Mouse (Mus musculus) forebrain, embryonic 13.5 days (tissue): Measurements from ENCODE around the gene Myl12a. TPM values are rescaled to one million over a fixed set of nuclear protein-coding genes. Genes with fewer than 3 reads are reported as not detected.

ENCODE experiments used
- ATAC-seq: fragments of 200-750 bp; cut with Nextera tagmentation; 2 replicates; pipeline ENCODE4 v1.8.0; 2017
- H3K27ac ChIP-seq: fragments of 300-500 bp; sonication (generic); 2 replicates; pipeline ENCODE4 v1.5.1; 2015; ENCODE audit warnings: inconsistent platforms, mild to moderate bottlenecking, moderate library complexity
- H3K27me3 ChIP-seq: fragments of 300-500 bp; sonication (generic); 2 replicates; pipeline ENCODE4 v1.6.1; 2015; ENCODE audit warnings: mild to moderate bottlenecking, inconsistent platforms
- H3K36me3 ChIP-seq: fragments of 300-500 bp; sonication (generic); 2 replicates; pipeline ENCODE4 v1.6.1; 2015; ENCODE audit warnings: mild to moderate bottlenecking, inconsistent platforms; ENCODE audit not compliant: poor library complexity, severe bottlenecking
- H3K4me1 ChIP-seq: fragments of 300-500 bp; sonication (generic); 2 replicates; pipeline ENCODE4 v1.6.1; 2015; ENCODE audit warnings: inconsistent platforms
- H3K4me2 ChIP-seq: fragments of 300-500 bp; sonication (generic); 2 replicates; pipeline ENCODE4 v1.6.1; 2015; ENCODE audit warnings: inconsistent platforms, mild to moderate bottlenecking, moderate library complexity
- H3K4me3 ChIP-seq: fragments of 300-500 bp; sonication (generic); 2 replicates; pipeline ENCODE4 v1.5.1; 2015; ENCODE audit warnings: mild to moderate bottlenecking, inconsistent platforms
- H3K9ac ChIP-seq: fragments of 300-500 bp; sonication (generic); 2 replicates; pipeline ENCODE4 v1.6.1; 2015; ENCODE audit warnings: mild to moderate bottlenecking, inconsistent platforms
- H3K9me3 ChIP-seq: fragments of 300-500 bp; sonication (generic); replicated peaks from 2 replicates; pipeline ENCODE4 v1.6.1; 2016; ENCODE audit warnings: inconsistent platforms
- WGBS: fragments of 180-500 bp; shearing (Covaris S2); methylation state at CpG from one replicate; pipeline ENCODE4 v1.1.7; 2015; 5-methylcytosine and 5-hydroxymethylcytosine counted together
- polyA plus RNA-seq: library from polyadenylated mRNA; unstranded; fragments of >200 nt; fragmentation: Nextera tagmentation; extraction: Ambion mirVana; gene quantifications from 2 replicates; pipeline ENCODE4 v1.2.1, GENCODE M21; 2015

The Myl12a gene
- polyA plus RNA-seq, 1 experiment from 2014 or later = 196 TPM

- H3K4me1 ChIP-seq = peaks cover 27% of the 10 kb centered on the region
These were observed 7.1 kb downstream of the Myl12a start for GRCm38 (mm10) chr17:70995551-70995950.

GRCm38 (mm10) chr17:70994671-70995070 is 8.0 kb downstream of the Myl12a start:
- Histone ChIP-seq H3K4me1 (peaks cover 24% of the 10 kb centered on the region), H3K9ac (no peak overlapping the region), H3K27ac (no peak overlapping the region), H3K36me3 (peaks cover 13% of the 10 kb centered on the region), H3K4me2 (no peak overlapping the region), H3K27me3 (no peaks in the 10 kb centered on the region), H3K4me3 (no peak overlapping the region), H3K9me3 (no peaks in the 10 kb centered on the region)
- WGBS = 77% methylated on average over 6 of the region's 6 CpGs
- ATAC-seq = no peak

More at GRCm38 (mm10) chr17:70995551-70995950, 7.1 kb downstream of the Myl12a start:
- WGBS = 90% methylated on average over 6 of the region's 6 CpGs
- no peaks in the 10 kb centered on the region for H3K9me3 ChIP-seq
- H3K27me3 ChIP-seq = no peaks in the 10 kb centered on the region
- H3K27ac ChIP-seq = no peak overlapping the region
- peaks cover 13% of the 10 kb centered on the region for H3K36me3 ChIP-seq
- no peak overlapping the region for H3K4me3 ChIP-seq
- no peak overlapping the region for H3K4me2 ChIP-seq
- no peak overlapping the region for H3K9ac ChIP-seq
- ATAC-seq = no peak

DNA sequence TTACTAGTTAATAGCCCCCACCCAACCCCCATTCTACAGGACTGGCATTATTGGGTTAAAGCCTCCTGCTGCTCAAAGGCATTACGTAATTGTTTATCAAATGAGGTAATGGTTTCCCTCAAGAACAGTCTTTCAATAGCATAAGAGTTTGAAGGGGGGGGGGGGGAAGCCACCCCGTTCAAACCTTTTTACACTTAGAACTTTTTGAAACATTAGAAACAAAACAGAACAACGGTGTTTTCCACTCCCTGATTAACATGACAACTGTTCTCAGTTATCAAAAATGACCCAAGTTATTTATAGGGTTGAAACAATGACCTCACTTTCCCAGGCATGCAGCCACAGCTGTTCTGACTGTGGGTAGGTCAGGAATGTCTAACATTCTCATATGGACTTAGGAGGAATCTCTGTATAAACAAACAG is 9.3 kb downstream of the Myl12a start:
- Histone ChIP-seq H3K36me3 (peaks cover 14% of the 10 kb centered on the region), H3K4me2 (no peak overlapping the region), H3K4me1 (peaks cover 37% of the 10 kb centered on the region), H3K27ac (no peak overlapping the region; the same call in 1 of the 2 replicates), H3K9me3 (no peaks in the 10 kb centered on the region), H3K27me3 (no peaks in the 10 kb centered on the region), H3K4me3 (no peak overlapping the region), H3K9ac (no peak overlapping the region)
- ATAC-seq = no peak
- 17% methylated on average over 3 of the region's 3 CpGs for WGBS

DNA sequence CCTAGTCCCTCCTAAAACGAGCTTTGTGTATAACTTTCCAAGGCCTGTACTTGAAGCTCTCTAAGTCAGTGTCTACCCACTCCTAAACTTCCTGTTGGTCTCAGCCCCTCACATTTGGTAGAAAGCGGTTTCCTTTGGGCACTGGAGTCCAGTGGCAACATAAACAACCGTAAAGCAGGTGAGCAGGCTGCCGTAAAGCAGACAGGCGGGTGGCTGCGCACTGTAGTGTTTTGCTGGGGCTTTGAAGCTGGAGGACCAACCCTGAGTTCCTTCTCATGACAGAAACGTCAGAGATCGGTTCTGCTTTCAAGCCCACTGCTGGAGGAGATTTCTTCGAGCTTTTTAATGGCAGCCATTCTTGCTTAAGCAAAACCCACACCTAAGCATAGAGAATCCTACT is 10.0 kb downstream of the Myl12a start:
- H3K27ac ChIP-seq = no peak overlapping the region
- no peaks in the 10 kb centered on the region for H3K27me3 ChIP-seq
- H3K4me1 ChIP-seq = peaks cover 44% of the 10 kb centered on the region
- H3K4me2 ChIP-seq = no peak overlapping the region
- H3K9ac ChIP-seq = no peak overlapping the region
- ATAC-seq = no peak
- no peaks in the 10 kb centered on the region for H3K9me3 ChIP-seq
- H3K36me3 ChIP-seq = peaks cover 16% of the 10 kb centered on the region
- 78% methylated on average over 9 of the region's 9 CpGs for WGBS
- H3K4me3 ChIP-seq = no peak overlapping the region

GRCm38 (mm10) chr17:70991706-70992625 is 10.7 kb downstream of the Myl12a start:
- no peak overlapping the region for H3K9ac ChIP-seq
- no peak for ATAC-seq
- H3K4me2 ChIP-seq = no peak overlapping the region
- H3K27me3 ChIP-seq = no peaks in the 10 kb centered on the region
- H3K36me3 ChIP-seq = peaks cover 16% of the 10 kb centered on the region
- H3K4me3 ChIP-seq = no peak overlapping the region
- no peak overlapping the region for H3K27ac ChIP-seq
- WGBS = 88% methylated on average over 16 of the region's 16 CpGs
- peaks cover 47% of the 10 kb centered on the region for H3K4me1 ChIP-seq
- H3K9me3 ChIP-seq = no peaks in the 10 kb centered on the region

DNA sequence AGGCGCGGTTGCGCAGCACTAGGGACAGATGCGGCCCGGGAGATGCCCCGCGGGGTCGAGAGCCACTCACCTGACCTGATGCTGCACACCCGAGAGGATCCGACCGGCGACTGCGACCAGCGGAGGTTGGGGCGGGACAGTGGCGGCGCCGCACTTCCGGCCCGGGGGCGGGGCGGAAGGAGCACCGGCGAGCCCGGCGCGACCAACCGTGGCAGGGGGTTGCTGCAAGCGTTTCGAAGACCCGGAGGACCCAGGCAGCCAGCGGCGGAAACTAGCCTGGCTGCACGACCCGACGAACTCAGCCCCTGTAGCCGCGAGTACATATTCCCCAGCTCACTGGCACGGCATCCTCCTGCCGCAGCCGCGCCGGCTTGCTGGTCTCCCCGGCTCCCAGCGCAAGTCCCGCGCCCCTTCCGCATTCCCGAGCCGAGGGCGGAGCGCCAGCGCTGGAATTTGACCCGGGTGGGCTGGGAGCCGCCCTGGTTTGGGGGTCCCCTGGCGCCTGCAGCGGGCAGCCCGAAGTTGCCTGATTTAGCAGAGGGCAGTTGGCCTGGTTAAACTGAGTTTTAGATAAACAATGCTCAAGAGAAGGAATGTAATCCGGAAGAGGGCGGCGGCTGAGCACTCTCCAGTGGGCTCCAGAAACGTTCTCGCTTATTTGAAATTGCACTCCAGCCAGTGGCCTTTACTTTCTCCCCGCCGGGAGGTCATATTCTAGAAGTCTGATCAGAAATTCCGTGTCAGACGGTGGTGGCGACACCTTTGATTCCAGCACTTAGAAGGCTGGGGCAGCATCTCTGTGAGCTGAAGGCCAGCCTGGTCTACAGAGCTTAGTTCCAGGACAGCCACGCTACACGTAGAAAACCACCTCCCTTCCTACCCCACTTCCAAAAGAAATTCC is 12.0 kb downstream of the Myl12a start:
- Histone ChIP-seq H3K9ac (peak overlapping the region; percentile 94), H3K4me2 (peak overlapping the region; percentile 72), H3K4me3 (peak overlapping the region; percentile 95), H3K27ac (peak overlapping the region; percentile 93), H3K36me3 (peaks cover 16% of the 10 kb centered on the region), H3K9me3 (no peaks in the 10 kb centered on the region), H3K4me1 (peaks cover 47% of the 10 kb centered on the region), H3K27me3 (no peaks in the 10 kb centered on the region)
- WGBS = 1% methylated on average over 67 of the region's 70 CpGs
- ATAC-seq = peak; percentile 94

DNA sequence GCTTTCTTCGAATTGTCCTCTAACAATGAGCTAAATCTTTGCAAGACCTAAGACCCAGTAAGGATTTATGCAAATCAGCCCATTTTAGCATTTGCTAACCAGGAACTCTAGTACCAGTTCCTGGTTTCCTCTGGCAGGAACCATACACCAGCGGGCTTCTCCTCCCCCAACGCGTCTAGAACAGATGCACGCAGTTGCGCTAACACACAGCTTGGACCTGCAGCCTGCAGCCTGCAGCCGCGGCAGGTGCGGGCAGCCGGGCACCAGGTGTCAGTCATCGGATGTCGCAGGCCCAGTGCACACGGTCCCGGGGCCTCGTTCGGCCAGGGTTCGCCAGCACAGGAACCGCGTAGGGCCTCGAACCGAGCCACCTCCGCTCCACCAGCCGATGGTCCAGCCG is 12.7 kb downstream of the Myl12a start:
- ATAC-seq = peak; percentile 71
- peaks cover 19% of the 10 kb centered on the region for H3K36me3 ChIP-seq
- peak overlapping the region; percentile 93 for H3K27ac ChIP-seq
- peak overlapping the region; percentile 72 for H3K4me2 ChIP-seq
- no peaks in the 10 kb centered on the region for H3K9me3 ChIP-seq
- H3K4me1 ChIP-seq = peaks cover 47% of the 10 kb centered on the region
- no peaks in the 10 kb centered on the region for H3K27me3 ChIP-seq
- peak overlapping the region; percentile 95 for H3K4me3 ChIP-seq
- WGBS = under 1% methylated on average over 24 of the region's 24 CpGs
- H3K9ac ChIP-seq = peak overlapping the region; percentile 94

DNA sequence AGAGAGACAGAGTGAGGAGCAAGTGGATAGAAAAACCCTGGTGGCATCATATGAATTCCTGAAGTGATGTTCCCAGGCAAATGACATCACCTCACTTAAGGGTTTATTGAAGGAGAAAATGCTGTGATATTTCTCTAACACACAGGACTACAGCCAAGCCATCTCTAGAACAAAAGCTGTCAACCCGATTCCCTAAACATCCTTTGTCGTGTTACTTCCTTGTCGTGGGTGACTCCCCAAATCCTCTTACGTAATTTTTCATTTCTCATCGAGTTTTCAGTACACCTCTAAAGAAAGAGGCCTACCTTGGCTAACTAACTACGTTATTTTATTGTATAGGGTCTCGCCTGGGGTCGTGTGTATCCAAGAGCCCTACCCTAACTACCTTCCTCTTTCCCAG is 13.2 kb downstream of the Myl12a start:
- peaks cover 19% of the 10 kb centered on the region for H3K36me3 ChIP-seq
- ATAC-seq = no peak

DNA sequence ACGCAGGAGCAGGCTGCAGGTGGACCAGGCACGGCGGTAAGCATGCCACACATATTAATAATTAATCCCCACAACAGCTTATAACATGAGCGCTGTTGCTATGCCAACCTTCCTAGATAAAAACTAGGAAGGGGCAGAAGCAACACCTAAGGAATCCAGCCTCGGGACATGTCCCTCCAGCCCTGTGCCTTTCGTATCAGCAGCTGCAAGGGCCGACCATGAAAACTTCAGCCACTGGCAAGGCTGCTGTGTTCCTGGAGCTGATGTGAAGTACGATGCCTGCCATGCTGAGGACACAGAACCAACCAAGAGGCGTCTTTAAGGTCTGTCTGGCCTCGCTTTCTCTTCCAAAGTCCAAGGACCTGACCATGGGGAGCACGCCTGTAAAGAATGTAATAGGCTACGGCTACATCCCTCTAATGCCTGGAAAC is 14.3 kb downstream of the Myl12a start:
- no peak overlapping the region for H3K27ac ChIP-seq
- ATAC-seq = no peak
- WGBS = 91% methylated on average over 12 of the region's 12 CpGs
- H3K9ac ChIP-seq = 0 out of 2 replicates have a peak overlapping the region, but pooled peaks have one; percentile 5
- no peak overlapping the region for H3K4me3 ChIP-seq
- peaks cover 35% of the 10 kb centered on the region for H3K4me1 ChIP-seq
- H3K4me2 ChIP-seq = peak overlapping the region; percentile 72; the same call in 1 of the 2 replicates
- H3K27me3 ChIP-seq = no peaks in the 10 kb centered on the region
- peaks cover 15% of the 10 kb centered on the region; the same call in 1 of the 2 replicates for H3K36me3 ChIP-seq
- no peaks in the 10 kb centered on the region for H3K9me3 ChIP-seq

More for the DNA sequence above, 13.2 kb downstream of the Myl12a start:
- Histone ChIP-seq H3K27me3 (no peaks in the 10 kb centered on the region), H3K4me1 (peaks cover 46% of the 10 kb centered on the region), H3K4me2 (peak overlapping the region; percentile 72), H3K9ac (peak overlapping the region; percentile 94), H3K27ac (0 out of 2 replicates have a peak overlapping the region, but pooled peaks have one; percentile 3), H3K9me3 (no peaks in the 10 kb centered on the region), H3K4me3 (peak overlapping the region; percentile 95)
- WGBS = 43% methylated on average over 8 of the region's 8 CpGs

DNA sequence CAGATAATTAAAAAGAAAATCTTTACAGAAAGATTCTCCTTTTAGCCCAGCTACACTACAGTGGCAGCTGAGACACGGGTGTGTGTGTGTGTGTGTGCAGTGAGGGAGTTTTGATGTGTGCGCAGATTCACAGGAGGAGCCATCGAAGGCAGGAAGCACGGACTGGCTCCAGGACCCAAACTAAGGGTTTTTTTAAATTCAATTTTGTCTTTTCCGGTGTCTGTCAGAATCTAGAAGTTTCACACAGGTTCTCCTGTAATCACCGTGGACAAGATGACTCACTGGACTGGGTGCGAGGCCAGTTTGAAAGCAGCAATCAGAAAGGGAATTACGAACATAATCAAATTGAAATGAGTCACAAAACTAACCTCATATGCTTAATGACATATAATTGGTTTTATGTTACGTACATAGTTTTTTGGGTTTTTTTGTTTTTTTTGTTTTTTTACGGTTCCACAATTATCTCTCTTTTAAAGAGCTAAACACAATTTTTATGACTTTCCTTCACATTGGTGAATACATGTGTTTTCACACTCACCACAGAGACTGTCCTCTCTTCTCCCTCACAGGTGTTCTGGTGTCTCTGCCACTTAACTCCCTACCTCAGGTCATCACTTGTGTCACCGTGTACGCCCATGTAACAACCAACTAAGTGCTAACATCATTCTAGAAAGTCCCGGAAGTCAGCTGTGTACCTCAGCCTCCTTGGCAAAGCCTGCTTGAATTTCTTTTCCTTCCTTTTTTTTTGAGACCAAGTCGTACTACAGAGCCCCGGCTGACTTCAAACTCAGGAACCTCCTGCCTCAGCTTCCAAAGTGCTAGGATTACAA is 15.6 kb downstream of the Myl12a start:
- Histone ChIP-seq H3K9me3 (no peaks in the 10 kb centered on the region), H3K4me3 (no peak overlapping the region), H3K4me1 (peaks cover 33% of the 10 kb centered on the region), H3K4me2 (no peak overlapping the region), H3K36me3 (peaks cover 22% of the 10 kb centered on the region), H3K9ac (no peak overlapping the region), H3K27ac (no peak overlapping the region), H3K27me3 (no peaks in the 10 kb centered on the region)
- no peak for ATAC-seq
- WGBS = 92% methylated on average over 15 of the region's 15 CpGs

DNA sequence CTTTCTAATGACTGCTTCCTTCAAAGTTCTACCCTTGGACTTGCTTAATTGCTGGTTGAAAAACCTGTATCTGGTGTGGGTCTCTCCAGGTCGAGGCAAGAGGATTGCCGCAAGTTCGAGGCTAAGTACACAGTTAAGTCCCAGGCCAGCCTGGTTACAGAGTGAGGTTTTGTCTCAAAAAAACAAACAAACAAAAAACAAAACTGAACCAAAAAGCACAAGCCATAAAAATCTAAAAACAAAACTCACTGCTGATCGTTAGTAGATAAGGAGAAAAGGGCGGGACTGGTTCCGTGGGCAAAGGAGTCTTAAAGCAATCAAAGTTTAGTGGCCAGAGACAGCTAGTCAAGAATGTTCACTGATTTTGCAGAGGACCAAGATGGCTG is 16.3 kb downstream of the Myl12a start:
- H3K27me3 ChIP-seq = no peaks in the 10 kb centered on the region
- no peak overlapping the region for H3K27ac ChIP-seq
- no peak overlapping the region for H3K9ac ChIP-seq
- no peak overlapping the region for H3K4me3 ChIP-seq
- 94% methylated on average over 6 of the region's 6 CpGs for WGBS
- H3K9me3 ChIP-seq = no peaks in the 10 kb centered on the region
- H3K36me3 ChIP-seq = peaks cover 26% of the 10 kb centered on the region
- ATAC-seq = no peak
- peaks cover 29% of the 10 kb centered on the region for H3K4me1 ChIP-seq
- H3K4me2 ChIP-seq = no peak overlapping the region
